Mouse (Mus musculus) cerebellum, adult 11-12 months (tissue): ENCODE results near the gene Dnal1.
A peak's percentile ranks its signal among the peaks of the same experiment; 100 is the strongest.

Experiments
- DNase-seq: peaks from one replicate; pipeline ENCODE4 v3.0.0; 2022

Gene Dnal1

GRCm38 (mm10) chr12:84129931-84130330, 15.8 kb downstream of the Dnal1 start:
- DNase-seq: no peak

- DNase-seq: no peak
These were observed 18.1 kb downstream of the Dnal1 start for GRCm38 (mm10) chr12:84132265-84132664.

GRCm38 (mm10) chr12:84137131-84137530, 23.0 kb downstream of the Dnal1 start:
- no peak for DNase-seq

GRCm38 (mm10) chr12:84140135-84140534, 26.0 kb downstream of the Dnal1 start:
- DNase-seq: no peak

- no peak for DNase-seq
These were observed 27.1 kb downstream of the Dnal1 start for GRCm38 (mm10) chr12:84141271-84141670.

- no peak for DNase-seq
These were observed 28.3 kb downstream of the Dnal1 start for GRCm38 (mm10) chr12:84142281-84143050.

- DNase-seq: peak; percentile 69
These were observed 33.9 kb downstream of the Dnal1 start, which contains the start of gene Pnma1 for GRCm38 (mm10) chr12:84147954-84148621. Pnma1 (minus strand) TSS chr12:84148489.

- DNase-seq: no peak
These were observed 34.5 kb downstream of the Dnal1 start for GRCm38 (mm10) chr12:84148622-84149012.

GRCm38 (mm10) chr12:84149971-84150370, 35.8 kb downstream of the Dnal1 start:
- no peak for DNase-seq

GRCm38 (mm10) chr12:84150976-84151375, 36.8 kb downstream of the Dnal1 start:
- DNase-seq: no peak

GRCm38 (mm10) chr12:84151911-84152310, 37.7 kb downstream of the Dnal1 start:
- DNase-seq: peak; percentile 11

- DNase-seq: peak; percentile 41
These were observed 38.4 kb downstream of the Dnal1 start for GRCm38 (mm10) chr12:84152352-84153190.

- DNase-seq: peak; percentile 47
These were observed 39.2 kb downstream of the Dnal1 start for GRCm38 (mm10) chr12:84153414-84153813.

- DNase-seq: peak; percentile 96
These were observed 40.8 kb downstream of the Dnal1 start for GRCm38 (mm10) chr12:84154786-84155522.

GRCm38 (mm10) chr12:84155523-84155871, 41.3 kb downstream of the Dnal1 start:
- peak; percentile 65 for DNase-seq

GRCm38 (mm10) chr12:84156210-84156609, 42.0 kb downstream of the Dnal1 start:
- DNase-seq: peak; percentile 37

GRCm38 (mm10) chr12:84158156-84158555, 44.0 kb downstream of the Dnal1 start:
- DNase-seq: peak; percentile 20

- DNase-seq: no peak
These were observed 46.3 kb downstream of the Dnal1 start for GRCm38 (mm10) chr12:84160491-84160890.

- DNase-seq: no peak
These were observed 47.0 kb downstream of the Dnal1 start for GRCm38 (mm10) chr12:84161116-84161515.

GRCm38 (mm10) chr12:84161616-84162433, 47.7 kb downstream of the Dnal1 start:
- no peak for DNase-seq

- no peak for DNase-seq
These were observed 49.0 kb downstream of the Dnal1 start for GRCm38 (mm10) chr12:84163133-84163532.
